Mouse (Mus musculus) CH12.LX (cell line): ENCODE data around the gene Tnfaip3. TPM values are rescaled to one million over a fixed set of nuclear protein-coding genes. Genes with fewer than 3 reads are reported as not detected.

Experiments
- DNase-seq: peaks from one replicate; pipeline ENCODE4 v3.0.0-alpha.2; 2013; ENCODE audit errors: extremely low read depth
- H3K27ac ChIP-seq: 2 replicates; pipeline ENCODE4 v1.5.1; 2012; ENCODE audit warnings: low read depth, mild to moderate bottlenecking, control low read depth, moderate library complexity; ENCODE audit not compliant: insufficient read depth
- H3K27me3 ChIP-seq: replicated peaks from 2 replicates; pipeline ENCODE3; 2012; ENCODE audit warnings: inconsistent platforms
- H3K36me3 ChIP-seq, 2 experiments: replicated peaks in 1 of 2; 2 replicates each; pipeline versions ENCODE3 to v1.6.1; 2012; ENCODE audit warnings: inconsistent platforms in 1 of 2, low read length in 1 of 2, mild to moderate bottlenecking in 1 of 2, mixed read lengths in 1 of 2, moderate library complexity in 1 of 2; ENCODE audit not compliant: control insufficient read depth in 1 of 2, insufficient read depth in 1 of 2
- H3K4me1 ChIP-seq, 2 experiments: 2 replicates each; pipeline ENCODE4 v1.6.1; 2012; ENCODE audit warnings: inconsistent platforms in 1 of 2, moderate library complexity in 1 of 2; ENCODE audit not compliant: insufficient read depth in 2 of 2, control insufficient read depth in 1 of 2
- H3K4me2 ChIP-seq: 2 replicates; pipeline ENCODE4 v1.6.1; 2012; ENCODE audit warnings: low read depth, mild to moderate bottlenecking, control low read depth; ENCODE audit not compliant: poor library complexity, insufficient read depth, severe bottlenecking
- H3K4me3 ChIP-seq, 3 experiments: fragments of 150-350 bp in 1 of 3; sonication (generic) in 1 of 3; replicated peaks in 1 of 3; 2 replicates each; pipeline versions ENCODE3 to v1.5.1; 2011 to 2012; ENCODE audit warnings: low read depth in 2 of 3, low read length in 2 of 3, mild to moderate bottlenecking in 2 of 3, moderate library complexity in 2 of 3, control low read depth in 1 of 3, improper control_type of control experiment in 1 of 3, inconsistent platforms in 1 of 3, mixed read lengths in 1 of 3; ENCODE audit not compliant: poor library complexity in 1 of 3
- H3K79me2 ChIP-seq: replicated peaks from 2 replicates; pipeline ENCODE4 v1.6.1; 2012; ENCODE audit warnings: mild to moderate bottlenecking, moderate library complexity; ENCODE audit not compliant: control insufficient read depth, poor library complexity, insufficient read depth, severe bottlenecking; ENCODE audit errors: extremely low read depth
- H3K9ac ChIP-seq: 2 replicates; pipeline ENCODE4 v1.6.1; 2012; ENCODE audit warnings: low read depth, mild to moderate bottlenecking, control low read depth, moderate library complexity; ENCODE audit not compliant: insufficient read depth
- H3K9me3 ChIP-seq: replicated peaks from 2 replicates; pipeline ENCODE3; 2012; ENCODE audit warnings: low read length, inconsistent platforms, mixed read lengths
- BHLHE40 ChIP-seq: IDR thresholded peaks from 2 replicates; pipeline ENCODE4 v1.6.1; 2011; ENCODE audit warnings: mild to moderate bottlenecking, low read depth, low read length, improper control_type of control experiment
- CHD2 ChIP-seq: IDR thresholded peaks from 2 replicates; pipeline ENCODE4 v1.6.1; 2011; ENCODE audit warnings: low read length, improper control_type of control experiment
- CTCF ChIP-seq, 2 experiments: IDR thresholded peaks in 1 of 2; conservative IDR thresholded peaks in 1 of 2; 2 replicates each; pipeline ENCODE4 v1.5.1; 2011 to 2012; ENCODE audit warnings: low read depth in 2 of 2, low read length in 2 of 2, improper control_type of control experiment in 1 of 2, inconsistent platforms in 1 of 2, mild to moderate bottlenecking in 1 of 2, moderate library complexity in 1 of 2
- EP300 ChIP-seq: IDR thresholded peaks from 2 replicates; pipeline ENCODE4 v1.6.1; 2011; ENCODE audit warnings: low read length, improper control_type of control experiment
- ETS1 ChIP-seq: conservative IDR thresholded peaks from 2 replicates; pipeline ENCODE4 v1.6.1; 2012; ENCODE audit warnings: low read depth, mild to moderate bottlenecking, inconsistent platforms, low read length, improper control_type of control experiment, moderate library complexity
- HCFC1 ChIP-seq: IDR thresholded peaks from 2 replicates; pipeline ENCODE4 v1.6.1; 2012; ENCODE audit warnings: low read depth, mild to moderate bottlenecking, inconsistent platforms, low read length, improper control_type of control experiment
- IRF4 ChIP-seq: IDR thresholded peaks from 2 replicates; pipeline ENCODE4 v1.6.1; 2014; ENCODE audit warnings: low read depth, mild to moderate bottlenecking, inconsistent platforms, low read length, improper control_type of control experiment
- JUND ChIP-seq: conservative IDR thresholded peaks from 2 replicates; pipeline ENCODE4 v1.6.1; 2011; ENCODE audit warnings: low read depth, low read length, improper control_type of control experiment
- MAX ChIP-seq: IDR thresholded peaks from 2 replicates; pipeline ENCODE4 v1.6.1; 2011; ENCODE audit warnings: low read length, improper control_type of control experiment
- MAZ ChIP-seq: IDR thresholded peaks from 2 replicates; pipeline ENCODE4 v1.6.1; 2012; ENCODE audit warnings: low read depth, mild to moderate bottlenecking, inconsistent platforms, low read length, improper control_type of control experiment, moderate library complexity
- MEF2A ChIP-seq: IDR thresholded peaks from 2 replicates; pipeline ENCODE4 v1.6.1; 2014; ENCODE audit warnings: low read depth, mild to moderate bottlenecking, inconsistent platforms, low read length, improper control_type of control experiment, borderline replicate concordance
- MXI1 ChIP-seq: IDR thresholded peaks from 2 replicates; pipeline ENCODE4 v1.6.1; 2011; ENCODE audit warnings: mild to moderate bottlenecking, low read depth, low read length, improper control_type of control experiment
- MYC ChIP-seq: IDR thresholded peaks from 2 replicates; pipeline ENCODE4 v1.6.1; 2011; ENCODE audit warnings: low read depth, mild to moderate bottlenecking, improper control_type of control experiment, low read length
- NRF1 ChIP-seq: IDR thresholded peaks from 2 replicates; pipeline ENCODE4 v1.6.1; 2014; ENCODE audit warnings: low read depth, mild to moderate bottlenecking, inconsistent platforms, low read length, improper control_type of control experiment, moderate library complexity
- POLR2A ChIP-seq: IDR thresholded peaks from 2 replicates; pipeline ENCODE4 v1.6.1; 2011; ENCODE audit warnings: low read depth, mild to moderate bottlenecking, improper control_type of control experiment, low read length
- RAD21 ChIP-seq: IDR thresholded peaks from 2 replicates; pipeline ENCODE4 v1.6.1; 2011; ENCODE audit warnings: low read depth, mild to moderate bottlenecking, low read length, improper control_type of control experiment, moderate library complexity
- RCOR1 ChIP-seq: conservative IDR thresholded peaks from 2 replicates; pipeline ENCODE4 v1.6.1; 2012; ENCODE audit warnings: low read depth, mild to moderate bottlenecking, inconsistent platforms, low read length, improper control_type of control experiment
- SIN3A ChIP-seq: IDR thresholded peaks from 2 replicates; pipeline ENCODE4 v1.6.1; 2012; ENCODE audit warnings: low read length, improper control_type of control experiment, inconsistent platforms
- SMC3 ChIP-seq: IDR thresholded peaks from 2 replicates; pipeline ENCODE4 v1.6.1; 2011; ENCODE audit warnings: low read depth, low read length, improper control_type of control experiment
- TBP ChIP-seq: conservative IDR thresholded peaks from 2 replicates; pipeline ENCODE4 v1.6.1; 2011; ENCODE audit warnings: low read depth, low read length, improper control_type of control experiment
- UBTF ChIP-seq: IDR thresholded peaks from 2 replicates; pipeline ENCODE4 v1.6.1; 2012; ENCODE audit warnings: low read depth, mild to moderate bottlenecking, inconsistent platforms, low read length, improper control_type of control experiment, moderate library complexity
- USF1 ChIP-seq: IDR thresholded peaks from 2 replicates; pipeline ENCODE4 v1.6.1; 2014; ENCODE audit warnings: low read depth, mild to moderate bottlenecking, inconsistent platforms, low read length, improper control_type of control experiment
- USF2 ChIP-seq: conservative IDR thresholded peaks from 2 replicates; pipeline ENCODE4 v1.6.1; 2011; ENCODE audit warnings: low read depth, low read length, improper control_type of control experiment
- ZC3H11A ChIP-seq: IDR thresholded peaks from 2 replicates; pipeline ENCODE4 v1.6.1; 2012; ENCODE audit warnings: low read depth, mild to moderate bottlenecking, inconsistent platforms, low read length, improper control_type of control experiment
- ZKSCAN1 ChIP-seq: IDR thresholded peaks from 2 replicates; pipeline ENCODE4 v1.6.1; 2012; ENCODE audit warnings: low read depth, inconsistent platforms, low read length, improper control_type of control experiment, borderline replicate concordance
- ZNF384 ChIP-seq: IDR thresholded peaks from 2 replicates; pipeline ENCODE4 v1.6.1; 2012; ENCODE audit warnings: low read depth, low read length, improper control_type of control experiment, inconsistent platforms
- dilution Hi-C: fragments of 300-500 bp; cut with MboI; formaldehyde crosslinking; loops from 2 replicates; pipeline ENCODE4 v1.14.3; 2020; ENCODE audit warnings: low sequenced_read_pairs; ENCODE audit not compliant: extremely low pct_unique_long_range_greater_than_20kb, extremely low pct_ligation_motif_present
- in situ Hi-C: fragments of 300-500 bp; cut with MboI; formaldehyde crosslinking; loops from 3 replicates; pipeline ENCODE4 v1.14.3; 2019; ENCODE audit warnings: low sequenced_read_pairs, low pct_ligation_motif_present, low pct_unique_long_range_greater_than_20kb, mixed read lengths
- polyA plus RNA-seq: library from polyadenylated mRNA; unstranded; fragments of >175 nt; gene quantifications from 2 replicates; pipeline ENCODE4 v1.2.1, GENCODE M21; 2012; ENCODE audit warnings: low read depth; ENCODE audit not compliant: insufficient read length
- total RNA-seq, 2 experiments: library from RNA; depleted of rRNA; stranded (reverse); fragments of 300-350 nt in 1 of 2; fragments of >200 nt in 1 of 2; gene quantifications; 2 replicates each; pipeline ENCODE4 v1.2.3; 2012 to 2014

Tnfaip3 gene
- total and polyA plus RNA-seq, 3 experiments = 24.6 to 95.3 (median 51.7) TPM

DNA sequence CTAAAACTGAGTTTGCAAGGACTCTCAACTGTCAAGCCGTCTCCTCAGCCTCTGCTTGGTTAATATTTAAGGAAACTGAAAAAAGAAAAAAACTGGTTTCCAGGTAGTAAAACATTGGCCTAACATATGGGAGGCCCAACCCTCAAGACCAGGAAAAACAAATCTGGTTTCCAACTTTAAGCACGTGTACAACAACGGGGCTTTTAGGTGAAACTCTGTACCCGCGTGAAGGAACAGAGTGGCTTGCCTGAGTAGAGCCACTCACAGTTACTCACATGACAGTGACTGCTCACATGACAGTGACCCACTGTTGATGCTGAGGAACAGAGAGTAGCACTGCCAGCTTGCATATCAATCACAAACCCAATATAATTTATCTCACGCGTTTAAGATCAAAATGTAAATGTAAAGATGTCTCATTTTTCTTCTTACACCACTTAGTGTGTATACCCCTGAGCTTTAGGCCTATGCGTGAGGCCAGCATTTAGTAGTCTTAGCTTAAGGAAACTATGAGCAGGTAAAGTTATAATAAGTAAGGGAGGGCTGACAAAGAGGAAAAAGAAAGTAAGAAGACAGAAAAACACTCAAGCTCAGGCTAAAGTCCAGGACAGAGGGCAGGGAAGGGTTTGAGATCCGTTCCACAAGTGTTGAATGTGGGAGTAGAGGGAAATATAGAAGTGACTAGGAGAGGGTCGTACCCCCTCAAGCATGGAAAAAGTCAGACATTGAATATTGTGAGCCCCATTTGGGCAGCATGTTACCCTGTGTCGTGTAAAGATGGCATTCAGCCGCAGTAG is 19.8 kb downstream of the Tnfaip3 start:
- Histone ChIP-seq H3K27me3 (no peaks in the 10 kb centered on the region), H3K36me3 (peaks cover 6 to 18% of the 10 kb centered on the region in 2 experiments), H3K27ac (peak overlapping the region; percentile 78), H3K9ac (peak overlapping the region; percentile 59), H3K79me2 (peaks cover 3% of the 10 kb centered on the region; the same call in 1 of the 2 replicates)
- in situ Hi-C loops = loop anchor here (5.0 kb wide), 1 partner anchor 38 kb away; no protein-coding TSS in a partner anchor
- DNase-seq = peak; percentile 57
- TF ChIP-seq USF1 (peak; percentile 66), MEF2A (peak; percentile 23; the same call in 1 of the 2 replicates), USF2 (peak; percentile 63), RAD21 (no peak; the same call in 1 of the 2 replicates), RCOR1 (0 out of 2 replicates have a peak, but pooled peaks have one; percentile 27), SIN3A (peak; percentile 78), HCFC1 (peak; percentile 35), MYC (peak; percentile 83), BHLHE40 (peak; percentile 98), MAZ (no peak), IRF4 (peak; percentile 65), UBTF (no peak), CHD2 (no peak), JUND (peak; percentile 32; the same call in 1 of the 2 replicates), ETS1 (peak; percentile 81), POLR2A (no peak), TBP (no peak), ZC3H11A (no peak), EP300 (peak; percentile 17), MAX (peak; percentile 87), CTCF (conservative IDR thresholded peaks at IDR 0.05 in 1 of 2, IDR thresholded peaks at IDR 0.05 in 1 of 2; ENCODE audit: low read depth in 2 of 2, low read length in 2 of 2) (no peak), SMC3 (0 out of 2 replicates have a peak, but pooled peaks have one; percentile 2), NRF1 (no peak), MXI1 (peak; percentile 81; the same call in 1 of the 2 replicates), ZNF384 (peak; percentile 83), ZKSCAN1 (no peak)
- TF ChIP-seq, all 38 proteins: peak for 16
- H3K4me3 ChIP-seq = no peak overlapping the region
- peak overlapping the region; percentile 71 for H3K4me2 ChIP-seq
- peaks cover 8% of the 10 kb centered on the region for H3K9me3 ChIP-seq
- peaks cover 27 to 66% of the 10 kb centered on the region in 2 experiments for H3K4me1 ChIP-seq
- dilution Hi-C loops = no loop called here
